Mouse (Mus musculus): ENCODE data around the gene Dock3. TPM values are rescaled to one million over a fixed set of nuclear protein-coding genes. Genes with fewer than 3 reads are reported as not detected.

The Dock3 gene
- 0.04 and 0.35 TPM in 2 replicates for polyA plus RNA-seq (2012; rRNA removed; ENCODE audit: low replicate concordance)

DNA sequence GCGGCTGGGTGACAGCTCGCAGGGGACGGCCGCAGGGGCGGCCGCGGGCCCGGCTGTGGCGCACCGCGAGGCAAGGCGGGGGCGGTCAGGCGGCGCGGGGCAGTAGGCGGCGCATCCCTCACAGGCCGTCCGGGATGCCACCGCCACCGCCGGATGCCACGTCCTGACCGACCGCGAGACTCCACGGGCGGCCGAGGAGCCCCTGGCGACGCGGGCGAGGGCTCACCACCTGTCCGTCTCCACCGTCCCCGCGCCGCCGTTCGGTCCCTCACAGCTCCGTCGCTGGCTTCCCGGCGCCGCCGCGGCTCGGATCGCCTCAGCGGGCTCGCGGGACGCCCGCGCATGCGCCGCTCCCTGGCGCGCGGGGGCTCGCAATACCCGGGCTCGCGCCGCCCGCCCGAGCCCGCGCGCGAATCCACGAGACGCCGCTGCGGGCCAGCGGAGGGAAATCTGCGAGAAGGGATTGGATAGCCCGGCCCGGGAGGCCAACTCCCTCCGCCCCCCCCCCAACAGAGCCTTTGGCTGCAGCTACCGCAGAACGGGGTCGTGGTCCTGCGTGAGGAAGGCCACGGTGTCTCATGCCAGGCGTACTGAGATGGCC, at the start of gene Dock3:
Gene Dock3, minus strand, starts transcription at position 371 of the 601 bp plus-strand sequence.

GRCm38 (mm10) chr9:106891829-106892551, 339.7 kb downstream of the Dock3 start, which contains the start of gene Manf:
Gene Manf, minus strand, starts transcription at chr9:106891979.

DNA sequence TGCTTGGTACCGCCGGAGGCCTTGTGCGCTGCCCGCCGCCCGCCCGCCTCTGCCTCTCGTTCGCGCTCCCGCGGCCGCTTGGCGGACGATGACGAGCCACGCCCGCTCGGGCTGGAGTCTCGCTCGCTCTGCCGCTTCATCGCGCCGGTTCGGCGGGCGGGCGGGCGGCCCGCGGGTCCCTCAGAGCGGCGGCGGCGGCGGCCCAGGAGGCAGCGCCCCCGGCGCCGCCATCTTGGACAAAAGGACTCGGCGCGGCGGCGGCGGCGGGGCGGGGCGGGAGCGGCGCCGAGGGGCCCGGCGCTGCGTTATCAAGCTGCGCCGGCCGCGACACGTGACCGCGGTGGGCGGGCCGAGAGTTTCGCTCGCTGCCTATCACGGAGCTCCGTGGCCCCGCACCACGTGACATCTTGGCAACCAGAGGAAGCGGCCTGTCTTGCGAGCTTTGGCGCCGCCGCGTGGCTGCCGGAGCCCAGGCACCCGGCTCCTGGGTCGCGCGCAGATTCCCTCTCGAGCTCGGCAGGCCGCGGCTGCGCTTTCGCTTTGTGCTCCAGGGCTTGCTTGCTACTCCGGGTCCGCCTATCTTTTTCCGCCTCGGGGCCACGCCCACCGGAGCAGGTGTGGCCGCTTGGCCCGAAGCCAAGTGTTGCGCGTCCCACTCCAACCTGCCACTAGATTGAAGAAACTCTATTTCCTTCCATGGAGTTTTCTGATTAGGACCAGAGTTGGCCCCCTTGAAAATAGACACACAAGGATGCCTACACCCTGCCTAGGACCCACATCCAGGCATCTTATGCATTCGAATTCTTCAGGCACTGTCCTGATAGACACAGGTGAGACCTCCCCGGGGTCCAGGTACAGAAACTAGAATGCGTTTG, 344.6 kb downstream of the Dock3 start, which contains the start of gene Rbm15b:
Gene Rbm15b, minus strand, starts transcription at position 601 of the 875 bp plus-strand sequence.

Other genes starting within 250 kb of the Dock3 start
- 24.9 and 43.9 TPM in 2 replicates for gene Mapkapk3, start 58.0 kb upstream of the Dock3 start, polyA plus RNA-seq (2012; rRNA removed; ENCODE audit: low replicate concordance)
- gene Cish, start 64.1 kb upstream of the Dock3 start, polyA plus RNA-seq (2012; rRNA removed; ENCODE audit: low replicate concordance): 5.9 and 33.7 TPM in 2 replicates
- gene Hemk1, start 106.4 kb upstream of the Dock3 start, polyA plus RNA-seq (2012; rRNA removed; ENCODE audit: low replicate concordance): 32.5 and 39.1 TPM in 2 replicates
- 0.98 and 1.7 TPM in 2 replicates for gene 6430571L13Rik, start 108.7 kb upstream of the Dock3 start, polyA plus RNA-seq (2012; rRNA removed; ENCODE audit: low replicate concordance)
- gene Cacna2d2, start 167.7 kb upstream of the Dock3 start, polyA plus RNA-seq (2012; rRNA removed; ENCODE audit: low replicate concordance): 0.16 and 0.81 TPM in 2 replicates

All from subcutaneous adipose tissue, adult 2 months (tissue).